Mouse (Mus musculus): ENCODE results near the gene Magee1.
"Not testable (repeated sequence)": the region's sequence is repeated elsewhere in the genome, so short reads cannot be mapped to it uniquely, and the experiment has no call there.

GRCm38 (mm10) chrX:105165007-105165406 lies 44.8 kb downstream of the Magee1 start:
- not testable (repeated sequence) for TF ChIP-seq TCF12 (IDR thresholded peaks at IDR 0.05; ENCODE audit: insufficient read depth, poor library complexity, severe bottlenecking); USF1 (IDR thresholded peaks at IDR 0.05; ENCODE audit: low read depth); POLR2A (IDR thresholded peaks at IDR 0.05; ENCODE audit: insufficient read length, low read depth); E2F4 (IDR thresholded peaks at IDR 0.05; ENCODE audit: insufficient read depth)

Measured in myocyte (in vitro differentiated cells).